Mouse (Mus musculus) MEL (cell line): ENCODE data around the gene Calhm5. TPM values are rescaled to one million over a fixed set of nuclear protein-coding genes. Genes with fewer than 3 reads are reported as not detected.

ENCODE experiments used
- DNase-seq: peaks from one replicate; pipeline ENCODE4 v3.0.0; 2011; ENCODE audit warnings: low read depth, low spot score
- H3K27ac ChIP-seq: 2 replicates; pipeline ENCODE4 v1.5.1; 2012; ENCODE audit warnings: low read depth, mild to moderate bottlenecking, control low read depth, low read length, moderate library complexity; ENCODE audit not compliant: control insufficient read depth
- H3K27me3 ChIP-seq, 2 experiments: fragments of 150-350 bp in 1 of 2; sonication (generic) in 1 of 2; 2 replicates each; pipeline ENCODE4 v1.6.1; 2012; ENCODE audit warnings: low read length in 2 of 2, mild to moderate bottlenecking in 2 of 2, improper control_type of control experiment in 1 of 2, moderate library complexity in 1 of 2; ENCODE audit not compliant: insufficient read depth in 2 of 2, control insufficient read depth in 1 of 2
- H3K36me3 ChIP-seq, 2 experiments: 2 replicates each; pipeline ENCODE4 v1.6.1; 2012 to 2014; ENCODE audit warnings: low read length in 2 of 2, improper control_type of control experiment in 1 of 2, inconsistent platforms in 1 of 2, mild to moderate bottlenecking in 1 of 2; ENCODE audit not compliant: insufficient read depth in 2 of 2, control insufficient read depth in 1 of 2
- H3K4me1 ChIP-seq, 2 experiments: fragments of 150-350 bp in 1 of 2; sonication (generic) in 1 of 2; 2 replicates each; pipeline ENCODE4 v1.6.1; 2012; ENCODE audit warnings: low read length in 2 of 2, improper control_type of control experiment in 1 of 2, mild to moderate bottlenecking in 1 of 2; ENCODE audit not compliant: insufficient read depth in 2 of 2, control insufficient read depth in 1 of 2
- H3K4me3 ChIP-seq, 2 experiments: fragments of 150-350 bp in 1 of 2; sonication (generic) in 1 of 2; 2 replicates each; pipeline ENCODE4 v1.5.1; 2012; ENCODE audit warnings: low read depth in 2 of 2, low read length in 2 of 2, mild to moderate bottlenecking in 2 of 2, moderate library complexity in 2 of 2, control low read depth in 1 of 2, improper control_type of control experiment in 1 of 2; ENCODE audit not compliant: control insufficient read depth in 1 of 2, insufficient read depth in 1 of 2
- H3K79me2 ChIP-seq: 2 replicates; pipeline ENCODE4 v1.6.1; 2012; ENCODE audit warnings: mild to moderate bottlenecking, low read length, moderate library complexity; ENCODE audit not compliant: control insufficient read depth, poor library complexity, insufficient read depth
- H3K9ac ChIP-seq: 2 replicates; pipeline ENCODE4 v1.6.1; 2012; ENCODE audit warnings: low read depth, mild to moderate bottlenecking, control low read depth, low read length, moderate library complexity; ENCODE audit not compliant: control insufficient read depth, poor library complexity, severe bottlenecking
- H3K9me3 ChIP-seq: fragments of 150-350 bp; sonication (generic); replicated peaks from 2 replicates; pipeline ENCODE4 v1.6.1; 2012; ENCODE audit warnings: mild to moderate bottlenecking, low read length, improper control_type of control experiment, moderate library complexity; ENCODE audit not compliant: insufficient read depth
- BHLHE40 ChIP-seq: IDR thresholded peaks from 2 replicates; pipeline ENCODE4 v1.6.1; 2012; ENCODE audit warnings: low read depth, mild to moderate bottlenecking, inconsistent platforms, low read length, improper control_type of control experiment, borderline replicate concordance
- CHD2 ChIP-seq: IDR thresholded peaks from 2 replicates; pipeline ENCODE4 v1.6.1; 2011; ENCODE audit warnings: low read length, improper control_type of control experiment
- CTCF ChIP-seq, 3 experiments: IDR thresholded peaks in 2 of 3; conservative IDR thresholded peaks in 1 of 3; 2 replicates each; pipeline ENCODE4 v1.5.1; 2011 to 2012; ENCODE audit warnings: low read length in 3 of 3, low read depth in 2 of 3, mild to moderate bottlenecking in 2 of 3, improper control_type of control experiment in 1 of 3, inconsistent platforms in 1 of 3, mixed read lengths in 1 of 3, moderate library complexity in 1 of 3; ENCODE audit not compliant: control insufficient read depth in 1 of 3, insufficient read depth in 1 of 3, poor library complexity in 1 of 3, severe bottlenecking in 1 of 3
- E2F4 ChIP-seq: IDR thresholded peaks from 2 replicates; pipeline ENCODE4 v1.6.1; 2011; ENCODE audit warnings: low read depth, low read length, improper control_type of control experiment, borderline replicate concordance
- ELF1 ChIP-seq: IDR thresholded peaks from 2 replicates; pipeline ENCODE4 v1.6.1; 2014; ENCODE audit warnings: low read depth, mild to moderate bottlenecking, inconsistent platforms, low read length, improper control_type of control experiment, moderate library complexity
- GATA1 ChIP-seq: IDR thresholded peaks from 2 replicates; pipeline ENCODE4 v1.6.1; 2011; ENCODE audit warnings: low read depth, low read length, improper control_type of control experiment
- HCFC1 ChIP-seq: IDR thresholded peaks from 2 replicates; pipeline ENCODE4 v1.6.1; 2012; ENCODE audit warnings: low read depth, mild to moderate bottlenecking, inconsistent platforms, low read length, improper control_type of control experiment, moderate library complexity
- JUND ChIP-seq: IDR thresholded peaks from 2 replicates; pipeline ENCODE4 v1.6.1; 2011; ENCODE audit warnings: low read depth, mild to moderate bottlenecking, improper control_type of control experiment, low read length
- MAFK ChIP-seq: IDR thresholded peaks from 2 replicates; pipeline ENCODE4 v1.6.1; 2011; ENCODE audit warnings: low read depth, mild to moderate bottlenecking, low read length, improper control_type of control experiment, borderline replicate concordance
- MAZ ChIP-seq: IDR thresholded peaks from 2 replicates; pipeline ENCODE4 v1.6.1; 2012; ENCODE audit warnings: low read depth, mild to moderate bottlenecking, inconsistent platforms, low read length, improper control_type of control experiment
- MEF2A ChIP-seq: IDR thresholded peaks from 2 replicates; pipeline ENCODE4 v1.6.1; 2014; ENCODE audit warnings: low read depth, mild to moderate bottlenecking, inconsistent platforms, low read length, improper control_type of control experiment; ENCODE audit not compliant: poor library complexity, insufficient replicate concordance, severe bottlenecking; ENCODE audit errors: extremely low read depth
- MXI1 ChIP-seq: IDR thresholded peaks from 2 replicates; pipeline ENCODE4 v1.6.1; 2011; ENCODE audit warnings: mild to moderate bottlenecking, low read depth, low read length, improper control_type of control experiment
- POLR2AphosphoS2 ChIP-seq: IDR thresholded peaks from 2 replicates; pipeline ENCODE4 v1.6.1; 2011; ENCODE audit warnings: low read length, improper control_type of control experiment
- POLR2AphosphoS5 ChIP-seq: IDR thresholded peaks from 2 replicates; pipeline ENCODE4 v1.6.1; 2012; ENCODE audit warnings: low read depth, borderline replicate concordance, mild to moderate bottlenecking, inconsistent platforms, low read length, moderate library complexity, mixed read lengths
- RAD21 ChIP-seq: IDR thresholded peaks from 2 replicates; pipeline ENCODE4 v1.6.1; 2011; ENCODE audit warnings: mild to moderate bottlenecking, low read depth, low read length, improper control_type of control experiment
- SIN3A ChIP-seq: IDR thresholded peaks from 2 replicates; pipeline ENCODE4 v1.6.1; 2012; ENCODE audit warnings: low read length, improper control_type of control experiment, inconsistent platforms
- SMC3 ChIP-seq: IDR thresholded peaks from 2 replicates; pipeline ENCODE4 v1.6.1; 2011; ENCODE audit warnings: low read depth, low read length, improper control_type of control experiment
- TCF12 ChIP-seq: IDR thresholded peaks from 2 replicates; pipeline ENCODE4 v1.6.1; 2014; ENCODE audit warnings: low read depth, mild to moderate bottlenecking, inconsistent platforms, low read length, improper control_type of control experiment, moderate library complexity
- ZC3H11A ChIP-seq: IDR thresholded peaks from 2 replicates; pipeline ENCODE4 v1.6.1; 2012; ENCODE audit warnings: low read depth, mild to moderate bottlenecking, inconsistent platforms, low read length, improper control_type of control experiment
- polyA plus RNA-seq, 2 experiments: library from polyadenylated mRNA; stranded (reverse) in 1 of 2; unstranded in 1 of 2; fragments of >175 nt in 1 of 2; fragments of >200 nt in 1 of 2; gene quantifications; 2 replicates each; pipeline versions ENCODE4 v1.2.1 to v1.2.4; 2012; ENCODE audit warnings: low replicate concordance in 2 of 2, low read depth in 1 of 2; ENCODE audit not compliant: insufficient read length in 2 of 2, insufficient read depth in 1 of 2, missing spikeins in 1 of 2
- total RNA-seq: library from RNA; depleted of rRNA; stranded (reverse); fragments of 300-350 nt; gene quantifications from 2 replicates; pipeline ENCODE4 v1.2.3, GENCODE M21; 2012; rRNA removed

Calhm5 gene
- not detected in 2 replicates for total RNA-seq
- polyA plus RNA-seq, result not detected

- peak; percentile 29 for DNase-seq
- H3K27ac ChIP-seq, result no peak within 1 kb of the TSS
- H3K27me3 ChIP-seq, result peaks cover 0 to 1% of the 10 kb centered on the region in 2 experiments; a peak in 1 of 4 replicates
- TF ChIP-seq BHLHE40, result peak; percentile 44; the same call in 1 of the 2 replicates
- TF ChIP-seq E2F4, result no peak
- peak; percentile 31 for TF ChIP-seq RAD21
- no peak for TF ChIP-seq ZC3H11A
- no peak for TF ChIP-seq GATA1
- no peak for TF ChIP-seq MAZ
- no peak for TF ChIP-seq POLR2AphosphoS5
- TF ChIP-seq MEF2A, result no peak
- TF ChIP-seq JUND, result no peak
- TF ChIP-seq SIN3A, result no peak
- TF ChIP-seq POLR2AphosphoS2, result no peak
- no peak for TF ChIP-seq TCF12
- no peak for TF ChIP-seq MXI1
- TF ChIP-seq MAFK, result no peak
- TF ChIP-seq CHD2, result no peak
- peak in 1 of 3 experiments; percentile 25; a peak in 2 of 6 replicates for TF ChIP-seq CTCF (IDR thresholded peaks at IDR 0.05 in 2 of 3, conservative IDR thresholded peaks at IDR 0.05 in 1 of 3; ENCODE audit: control insufficient read depth in 1 of 3, insufficient read depth in 1 of 3, low read depth in 2 of 3, low read length in 3 of 3, poor library complexity in 1 of 3, severe bottlenecking in 1 of 3)
- TF ChIP-seq SMC3, result peak; percentile 31
- TF ChIP-seq HCFC1, result no peak
- peak within 1 kb of the TSS in 1 of 2 experiments; percentile 1; a peak in 1 of 4 replicates for H3K4me3 ChIP-seq
- H3K4me1 ChIP-seq, result no peaks in the 10 kb centered on the region
- no peaks in the 10 kb centered on the region for H3K9me3 ChIP-seq
- no peaks in the 10 kb centered on the region for H3K79me2 ChIP-seq
- no peak within 1 kb of the TSS for H3K9ac ChIP-seq
- no peaks in the 10 kb centered on the region for H3K36me3 ChIP-seq
Measured at GRCm38 (mm10) chr10:34096418-34096883, at the start of gene Calhm5. Gene Calhm5 (minus strand): TSS chr10:34096519.

- DNase-seq, result no peak
- Histone ChIP-seq H3K4me3 (no peak overlapping the region), H3K79me2 (no peaks in the 10 kb centered on the region), H3K27me3 (no peaks in the 10 kb centered on the region), H3K9me3 (no peaks in the 10 kb centered on the region), H3K36me3 (no peaks in the 10 kb centered on the region), H3K9ac (no peak overlapping the region), H3K27ac (no peak overlapping the region), H3K4me1 (no peaks in the 10 kb centered on the region)
- no peak for TF ChIP-seq ELF1
- no peak for TF ChIP-seq ZC3H11A
Measured at GRCm38 (mm10) chr10:34141693-34142092, 45.4 kb upstream of the Calhm5 start.
